ENCODE assay signal across 8 mouse cellular contexts in the genomic region with DNA sequence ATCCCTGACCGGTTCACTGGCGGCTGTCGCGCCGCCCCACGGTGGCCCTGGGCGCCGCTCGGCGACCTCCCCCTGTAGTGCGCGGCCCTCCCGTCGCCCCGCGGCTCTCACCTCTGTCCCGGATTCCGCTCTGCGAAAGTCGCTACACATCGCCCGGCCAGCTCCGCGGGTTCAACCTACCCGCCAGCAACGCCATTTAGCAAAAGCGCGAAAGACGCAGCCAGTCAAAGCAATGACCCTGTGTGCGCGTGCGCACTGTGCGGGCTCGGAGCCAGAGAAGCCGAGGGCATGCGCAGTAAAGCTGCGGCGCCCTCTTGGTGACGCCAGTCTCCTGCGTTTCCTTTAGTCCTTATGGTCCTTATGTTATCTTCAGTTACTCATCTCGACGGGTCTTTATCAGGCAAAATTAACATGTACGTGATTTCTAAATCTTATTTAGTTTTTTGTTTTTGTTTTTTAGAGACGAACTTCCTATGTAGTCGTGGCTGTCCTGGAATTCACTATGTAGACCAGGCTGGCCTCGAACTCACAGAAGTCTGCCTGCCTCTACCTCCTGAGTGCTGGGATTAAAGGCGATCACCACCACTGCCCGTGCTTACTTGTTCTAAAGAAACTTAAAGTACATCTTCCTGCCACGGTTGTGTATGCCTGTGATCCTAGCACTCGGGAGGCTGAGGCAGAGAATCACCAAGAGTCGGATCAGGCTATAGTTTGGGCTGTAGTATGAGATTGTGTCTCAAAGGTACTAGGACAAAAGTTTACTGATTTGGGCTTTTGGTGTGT. TPM values are rescaled to one million over a fixed set of nuclear protein-coding genes. Genes with fewer than 3 reads are reported as not detected.
A peak's percentile ranks its signal among the peaks of the same experiment; 100 is the strongest.
DNase-seq lines count a peak whose midpoint lies in the region; ATAC-seq and TF ChIP-seq lines count a peak whose summit lies in the region.

A gene (minus strand): TSS at position 259 of the 783 bp plus-strand sequence.

- peak within 1 kb of the TSS; percentile 77 for H3K27ac ChIP-seq in embryonic facial prominence, embryonic 13.5 days
- H3K27ac ChIP-seq in limb, embryonic 14.5 days (replicated peaks; ENCODE audit: low read depth, low read length): peak within 1 kb of the TSS; percentile 75
- 0 out of 2 replicates have a peak within 1 kb of the TSS, but pooled peaks have one; percentile 58 for H3K27ac ChIP-seq in midbrain, postnatal 0 days (ENCODE audit: low read depth, low read length)

- ATAC-seq in embryonic facial prominence, embryonic 13.5 days (ENCODE audit: insufficient number of reproducible peaks, insufficient read depth, low FRiP score, low TSS enrichment, low read depth): peak; percentile 93
- peak; percentile 97 for ATAC-seq in limb, embryonic 14.5 days (ENCODE audit: low FRiP score, low read depth)
- ATAC-seq in midbrain, postnatal 0 days (ENCODE audit: low FRiP score): peak; percentile 96

- H3K9me3 ChIP-seq in embryonic facial prominence, embryonic 13.5 days: no peaks in the 10 kb centered on the region
- no peaks in the 10 kb centered on the region for H3K9me3 ChIP-seq in limb, embryonic 14.5 days (ENCODE audit: control insufficient read depth, low read length)
- H3K9me3 ChIP-seq in midbrain, postnatal 0 days (ENCODE audit: low read length): no peaks in the 10 kb centered on the region

- peaks cover 21% of the 10 kb centered on the region for H3K4me1 ChIP-seq in embryonic facial prominence, embryonic 13.5 days
- H3K4me1 ChIP-seq in limb, embryonic 14.5 days (ENCODE audit: control insufficient read depth, insufficient read depth, low read length): 0 out of 2 replicates have a peak, but pooled peaks cover 12% of the 10 kb centered on the region
- peaks cover 6% of the 10 kb centered on the region; the same call in 1 of the 2 replicates for H3K4me1 ChIP-seq in midbrain, postnatal 0 days (ENCODE audit: insufficient read depth, low read length)

- TF ChIP-seq CTCF in midbrain, postnatal 0 days (IDR thresholded peaks at IDR 0.05): 0 out of 2 replicates have a peak, but pooled peaks have one; percentile 2

- DNase-seq in 3134 (ENCODE audit: extremely low read depth, insufficient read length, low spot score): peak; percentile 95
- peak; percentile 94 to 96 for DNase-seq in adrenal gland, postnatal 36 days
- DNase-seq in heart, adult 8-10 months (ENCODE audit: low spot score): peak; percentile 95
- peak; percentile 97 for DNase-seq in kidney, adult 9 months
- peak; percentile 96 for DNase-seq in limb, embryonic 14.5 days (ENCODE audit: low spot score)
- DNase-seq in midbrain, postnatal 0 days (ENCODE audit: low spot score): peak; percentile 98
- DNase-seq in spleen, postnatal 14 days (ENCODE audit: low spot score in 2 of 2): peak; percentile 87 to 89

- no peaks in the 10 kb centered on the region for H3K27me3 ChIP-seq in embryonic facial prominence, embryonic 13.5 days
- H3K27me3 ChIP-seq in limb, embryonic 14.5 days (ENCODE audit: control insufficient read depth, insufficient read depth, low read length): no peaks in the 10 kb centered on the region
- H3K27me3 ChIP-seq in midbrain, postnatal 0 days (ENCODE audit: insufficient read depth, low read length): no peaks in the 10 kb centered on the region

- peak within 1 kb of the TSS; percentile 66 for H3K4me2 ChIP-seq in embryonic facial prominence, embryonic 13.5 days
- peak within 1 kb of the TSS; percentile 75 for H3K4me2 ChIP-seq in limb, embryonic 14.5 days (replicated peaks; ENCODE audit: low read depth, low read length, severe bottlenecking)
- peak within 1 kb of the TSS; percentile 76 for H3K4me2 ChIP-seq in midbrain, postnatal 0 days (ENCODE audit: low read depth, low read length, poor library complexity, severe bottlenecking)

- H3K36me3 ChIP-seq in embryonic facial prominence, embryonic 13.5 days: peaks cover 3% of the 10 kb centered on the region; the same call in 1 of the 2 replicates
- 0 out of 2 replicates have a peak, but pooled peaks cover 4% of the 10 kb centered on the region for H3K36me3 ChIP-seq in limb, embryonic 14.5 days (ENCODE audit: control insufficient read depth, insufficient read depth, low read length)
- H3K36me3 ChIP-seq in midbrain, postnatal 0 days (ENCODE audit: insufficient read depth, low read length): 0 out of 2 replicates have a peak, but pooled peaks cover 4% of the 10 kb centered on the region

- WGBS in embryonic facial prominence, embryonic 13.5 days: 9% methylated on average over 51 of the region's 51 CpGs
- 7% methylated on average over 51 of the region's 51 CpGs for WGBS in limb, embryonic 14.5 days
- 8% methylated on average over 50 of the region's 51 CpGs for WGBS in midbrain, postnatal 0 days

- peak; percentile 63; the same call in 1 of the 2 replicates for TF ChIP-seq POLR2A in limb, embryonic 14.5 days (IDR thresholded peaks at IDR 0.05; ENCODE audit: borderline replicate concordance, extremely low read depth, insufficient read depth, insufficient read length)

- peak within 1 kb of the TSS; percentile 86 for H3K4me3 ChIP-seq in embryonic facial prominence, embryonic 13.5 days
- H3K4me3 ChIP-seq in limb, embryonic 14.5 days (replicated peaks; ENCODE audit: low read length): peak within 1 kb of the TSS; percentile 82
- peak within 1 kb of the TSS; percentile 85 for H3K4me3 ChIP-seq in midbrain, postnatal 0 days (ENCODE audit: low read depth, low read length)

- H3K9ac ChIP-seq in embryonic facial prominence, embryonic 13.5 days: peak within 1 kb of the TSS; percentile 83
- peak within 1 kb of the TSS; percentile 82 for H3K9ac ChIP-seq in limb, embryonic 14.5 days (ENCODE audit: low read depth, low read length, severe bottlenecking)
- peak within 1 kb of the TSS; percentile 66 for H3K9ac ChIP-seq in midbrain, postnatal 0 days (replicated peaks; ENCODE audit: low read length, poor library complexity, severe bottlenecking)

RNA-seq across cellular contexts. Expression of the gene that starts here (rescaled TPM):
- total RNA-seq in adrenal gland, postnatal 36 days (2021): 1 to 10 TPM; 3.4 to 5.0 TPM
- 11.2 and 13.4 TPM in 2 replicates for polyA plus RNA-seq in embryonic facial prominence, embryonic 13.5 days (2015; fragmentation: Nextera tagmentation; extraction: Ambion mirVana)
- 1 to 10 TPM; 4.8 to 6.3 (median 5.8) TPM for total RNA-seq in heart, adult 8-10 months (2022)
- polyA plus RNA-seq in limb, embryonic 14.5 days (2012; rRNA removed): 11.7 and 14.1 TPM in 2 replicates
- polyA plus RNA-seq in limb, embryonic 14.5 days (2014; fragmentation: Nextera tagmentation; extraction: Ambion mirVana): 3.1 and 4.4 TPM in 2 replicates
- 7.4 and 15.5 TPM in 2 replicates for total RNA-seq in midbrain, postnatal 0 days (2014; rRNA removed)
- polyA plus RNA-seq in midbrain, postnatal 0 days (2015; fragmentation: Nextera tagmentation; extraction: Ambion mirVana): 4.2 and 4.8 TPM in 2 replicates

Comparison
In these comparisons a context has a peak if more than half of its experiments do, and no peak if none do; other contexts are left out.
1. Peak in every context shown above with its lines: DNase-seq, ATAC-seq, H3K4me3 ChIP-seq and H3K27ac ChIP-seq.